Comparison of ENCODE assay signal across 9 mouse cellular contexts in the genomic region with DNA sequence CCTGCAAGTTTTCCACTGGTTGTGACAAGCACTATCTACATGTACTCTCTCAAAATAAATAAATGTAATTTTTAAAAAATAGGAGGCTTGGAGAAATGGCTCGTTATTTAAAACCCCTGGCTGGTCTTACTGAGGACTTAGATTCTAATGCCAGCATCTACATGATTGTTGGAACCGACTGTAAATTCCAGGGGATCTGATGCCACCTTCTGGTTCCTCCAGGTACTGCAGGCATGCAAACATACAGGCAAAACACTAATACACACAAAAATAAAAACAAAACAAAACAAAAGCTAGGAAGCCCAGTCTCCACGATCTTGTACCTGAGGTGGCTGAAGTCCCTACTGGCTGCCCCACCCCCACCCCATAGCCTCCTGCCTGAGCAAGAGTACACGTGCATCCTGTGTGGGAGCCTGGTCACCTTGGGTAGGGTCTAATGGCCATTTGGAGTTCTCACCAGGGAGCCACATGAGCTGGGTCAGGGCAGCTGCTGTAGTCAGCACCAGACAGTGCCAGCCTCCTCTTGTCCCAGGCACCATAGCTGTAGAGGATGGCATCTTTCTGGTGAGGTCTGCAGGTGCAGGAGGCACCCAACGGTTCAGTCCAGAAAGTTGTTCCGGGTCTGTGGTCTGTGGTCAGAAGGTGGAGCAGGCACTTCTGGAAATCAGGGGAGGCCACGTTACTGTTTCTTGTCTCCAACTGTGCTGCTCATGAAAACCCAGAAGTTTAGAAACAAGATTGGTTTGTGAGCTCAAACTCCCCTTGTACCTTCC. TPM values are rescaled to one million over a fixed set of nuclear protein-coding genes. Genes with fewer than 3 reads are reported as not detected.
DNase-seq lines count a peak whose midpoint lies in the region; ATAC-seq and TF ChIP-seq lines count a peak whose summit lies in the region.
"Had no signal": no experiment of that assay in that cellular context is flagged by ENCODE, and none has a peak within 500 bp of the region (broad histone marks: within the 10 kb centered on the region; RNA-seq: fewer than 3 reads in every experiment).

No protein-coding gene starts in this region.

- no peak overlapping the region for H3K4me2 ChIP-seq in hindbrain, embryonic 11.5 days (replicated peaks; ENCODE audit: low read depth, low read length)
- H3K4me2 ChIP-seq in hindbrain, embryonic 16.5 days (ENCODE audit: low read length) = no peak overlapping the region
- H3K4me2 ChIP-seq in stomach, postnatal 0 days (replicated peaks; ENCODE audit: low read depth) = no peak overlapping the region
- H3K4me2 ChIP-seq: embryonic facial prominence, embryonic 13.5 days had no signal

- peak; percentile 83 for DNase-seq in hindbrain, embryonic 11.5 days (ENCODE audit: low spot score)
- peak; percentile 71 to 81 for DNase-seq in CD8-positive naive resting alpha-beta T cell, adult 2 months (ENCODE audit: low read depth in 2 of 2, low spot score in 2 of 2)
- DNase-seq in brain, adult 2 months (ENCODE audit: low read depth, low spot score) = peak; percentile 88
- DNase-seq in forelimb bud, embryonic 11.5 days (ENCODE audit: low read depth, low spot score) = peak; percentile 75
- peak; percentile 84 to 88 for DNase-seq in layer of hippocampus, postnatal 10 days (ENCODE audit: low spot score in 2 of 2)
- DNase-seq in stomach, postnatal 0 days (ENCODE audit: low spot score) = peak; percentile 79

- no peaks in the 10 kb centered on the region for H3K9me3 ChIP-seq in hindbrain, embryonic 11.5 days (ENCODE audit: control insufficient read depth, low read length)
- H3K9me3 ChIP-seq in hindbrain, embryonic 16.5 days (ENCODE audit: control insufficient read depth, low read length) = no peaks in the 10 kb centered on the region
- no peaks in the 10 kb centered on the region for H3K9me3 ChIP-seq in stomach, postnatal 0 days (ENCODE audit: control insufficient read depth, low read length)
- H3K9me3 ChIP-seq: embryonic facial prominence, embryonic 13.5 days had no signal

- 41% methylated on average over 7 of the region's 7 CpGs for WGBS in hindbrain, embryonic 11.5 days
- 34% methylated on average over 7 of the region's 7 CpGs for WGBS in hindbrain, embryonic 16.5 days
- WGBS in stomach, postnatal 0 days = 32% methylated on average over 7 of the region's 7 CpGs

- no peak for TF ChIP-seq EP300 in stomach, postnatal 0 days (optimal IDR thresholded peaks at IDR 0.05)

- no peak overlapping the region for H3K9ac ChIP-seq in hindbrain, embryonic 11.5 days (ENCODE audit: low read depth, low read length)
- no peak overlapping the region for H3K9ac ChIP-seq in hindbrain, embryonic 16.5 days (ENCODE audit: low read depth, low read length)
- no peak overlapping the region for H3K9ac ChIP-seq in stomach, postnatal 0 days (ENCODE audit: low read length)
- H3K9ac ChIP-seq: embryonic facial prominence, embryonic 13.5 days had no signal

- ATAC-seq in hindbrain, embryonic 11.5 days (ENCODE audit: low FRiP score) = no peak
- ATAC-seq in hindbrain, embryonic 16.5 days = no peak
- peak; percentile 57 for ATAC-seq in megakaryocyte progenitor cell, adult 5-6 weeks (replicated peaks; ENCODE audit: poor library complexity)
- no peak for ATAC-seq in stomach, postnatal 0 days (ENCODE audit: low FRiP score, low TSS enrichment)

- peak; percentile 92 for TF ChIP-seq CTCF in stomach, postnatal 0 days (IDR thresholded peaks at IDR 0.05; ENCODE audit: low read depth)

- no peaks in the 10 kb centered on the region for H3K36me3 ChIP-seq in hindbrain, embryonic 11.5 days (ENCODE audit: control insufficient read depth, insufficient read depth, low read length)
- H3K36me3 ChIP-seq in hindbrain, embryonic 16.5 days (ENCODE audit: control insufficient read depth, insufficient read depth, low read length) = no peaks in the 10 kb centered on the region
- no peaks in the 10 kb centered on the region for H3K36me3 ChIP-seq in stomach, postnatal 0 days (ENCODE audit: control insufficient read depth, insufficient read depth, low read length)
- H3K36me3 ChIP-seq: embryonic facial prominence, embryonic 13.5 days had no signal

- H3K27ac ChIP-seq in hindbrain, embryonic 11.5 days (ENCODE audit: low read depth, low read length) = no peak overlapping the region
- no peak overlapping the region for H3K27ac ChIP-seq in hindbrain, embryonic 16.5 days (ENCODE audit: low read depth, low read length)
- H3K27ac ChIP-seq in stomach, postnatal 0 days (replicated peaks) = no peak overlapping the region
- H3K27ac ChIP-seq: embryonic facial prominence, embryonic 13.5 days had no signal

- no peaks in the 10 kb centered on the region for H3K27me3 ChIP-seq in hindbrain, embryonic 11.5 days (ENCODE audit: control insufficient read depth, insufficient read depth, low read length)
- H3K27me3 ChIP-seq in hindbrain, embryonic 16.5 days (replicated peaks; ENCODE audit: control insufficient read depth, insufficient read depth, low read length) = no peaks in the 10 kb centered on the region; the same call in 1 of the 2 replicates
- H3K27me3 ChIP-seq in stomach, postnatal 0 days (ENCODE audit: control insufficient read depth, insufficient read depth, low read length) = no peaks in the 10 kb centered on the region

- no peaks in the 10 kb centered on the region; the same call in 1 of the 2 replicates for H3K4me1 ChIP-seq in hindbrain, embryonic 11.5 days (replicated peaks; ENCODE audit: control insufficient read depth, insufficient read depth, low read length)
- peaks cover 4% of the 10 kb centered on the region; the same call in 1 of the 2 replicates for H3K4me1 ChIP-seq in hindbrain, embryonic 16.5 days (ENCODE audit: control insufficient read depth, insufficient read depth, low read depth, low read length)
- H3K4me1 ChIP-seq in stomach, postnatal 0 days (replicated peaks; ENCODE audit: control insufficient read depth, insufficient read depth) = no peaks in the 10 kb centered on the region

- H3K4me3 ChIP-seq in hindbrain, embryonic 11.5 days (ENCODE audit: low read depth, low read length) = no peak overlapping the region
- H3K4me3 ChIP-seq in hindbrain, embryonic 16.5 days (ENCODE audit: low read length) = no peak overlapping the region
- no peak overlapping the region for H3K4me3 ChIP-seq in stomach, postnatal 0 days (ENCODE audit: low read depth, low read length)
- H3K4me3 ChIP-seq: embryonic facial prominence, embryonic 13.5 days had no signal

RNA-seq across cellular contexts. Expression of gene Prss57, which starts 2.2 kb away (rescaled TPM):
- 0.13 TPM in 1 of 2 replicates, not detected in the other for polyA plus RNA-seq in hindbrain, embryonic 11.5 days (2014; fragmentation: Nextera tagmentation; extraction: Ambion mirVana)
- polyA plus RNA-seq in hindbrain, embryonic 16.5 days (2015; fragmentation: Nextera tagmentation; extraction: Ambion mirVana) = 0.31 TPM in 1 of 2 replicates, not detected in the other
- under 1 TPM; 0.21 to 0.31 TPM for total RNA-seq in layer of hippocampus, postnatal 10 days (2021)
- total RNA-seq in megakaryocyte progenitor cell, adult 5-6 weeks (2015) = 160 and 189 TPM in 2 replicates
- 95.1 and 100.0 TPM in 2 replicates for total RNA-seq in megakaryocyte progenitor cell, adult 5-6 weeks (2017)
- polyA plus RNA-seq in stomach, postnatal 0 days (2015; fragmentation: Nextera tagmentation; extraction: Ambion mirVana) = 0.04 and 0.15 TPM in 2 replicates
- polyA plus RNA-seq: embryonic facial prominence, embryonic 13.5 days had no signal

RNA-seq across cellular contexts. Expression of gene Palm, which starts 4.8 kb away (rescaled TPM):
- polyA plus RNA-seq in hindbrain, embryonic 11.5 days (2014; fragmentation: Nextera tagmentation; extraction: Ambion mirVana) = 129 and 132 TPM in 2 replicates
- polyA plus RNA-seq in hindbrain, embryonic 16.5 days (2015; fragmentation: Nextera tagmentation; extraction: Ambion mirVana) = 297 and 309 TPM in 2 replicates
- 100 to 1,000 TPM; 392 to 395 TPM for total RNA-seq in layer of hippocampus, postnatal 10 days (2021)
- total RNA-seq in megakaryocyte progenitor cell, adult 5-6 weeks (2015) = 65.3 and 71.4 TPM in 2 replicates
- total RNA-seq in megakaryocyte progenitor cell, adult 5-6 weeks (2017) = 43.4 and 53.4 TPM in 2 replicates
- polyA plus RNA-seq in stomach, postnatal 0 days (2015; fragmentation: Nextera tagmentation; extraction: Ambion mirVana) = 27.8 and 29.1 TPM in 2 replicates

RNA-seq across cellular contexts. Expression of gene Fstl3, which starts 11.5 kb away (rescaled TPM):
- 1.5 TPM in 2 replicates for polyA plus RNA-seq in hindbrain, embryonic 11.5 days (2014; fragmentation: Nextera tagmentation; extraction: Ambion mirVana)
- polyA plus RNA-seq in hindbrain, embryonic 16.5 days (2015; fragmentation: Nextera tagmentation; extraction: Ambion mirVana) = 2.6 and 3.0 TPM in 2 replicates
- total RNA-seq in layer of hippocampus, postnatal 10 days (2021) = 1 to 10 TPM; 1.3 to 1.5 TPM
- 1.6 and 2.7 TPM in 2 replicates for total RNA-seq in megakaryocyte progenitor cell, adult 5-6 weeks (2015)
- total RNA-seq in megakaryocyte progenitor cell, adult 5-6 weeks (2017) = 1.3 and 3.6 TPM in 2 replicates
- polyA plus RNA-seq in stomach, postnatal 0 days (2015; fragmentation: Nextera tagmentation; extraction: Ambion mirVana) = 14.1 and 17.6 TPM in 2 replicates

RNA-seq across cellular contexts. Expression of gene Rnf126, which starts 21.8 kb away (rescaled TPM):
- 79.4 and 80.5 TPM in 2 replicates for polyA plus RNA-seq in hindbrain, embryonic 11.5 days (2014; fragmentation: Nextera tagmentation; extraction: Ambion mirVana)
- polyA plus RNA-seq in hindbrain, embryonic 16.5 days (2015; fragmentation: Nextera tagmentation; extraction: Ambion mirVana) = 74.2 and 101 TPM in 2 replicates
- total RNA-seq in layer of hippocampus, postnatal 10 days (2021) = 10 to 100 TPM; 90.8 to 97.7 TPM
- 55.6 and 63.0 TPM in 2 replicates for total RNA-seq in megakaryocyte progenitor cell, adult 5-6 weeks (2015)
- total RNA-seq in megakaryocyte progenitor cell, adult 5-6 weeks (2017) = 18.4 and 20.2 TPM in 2 replicates
- 60.0 and 68.6 TPM in 2 replicates for polyA plus RNA-seq in stomach, postnatal 0 days (2015; fragmentation: Nextera tagmentation; extraction: Ambion mirVana)

RNA-seq across cellular contexts. Expression of gene Misp, which starts 32.2 kb away (rescaled TPM):
- polyA plus RNA-seq in hindbrain, embryonic 11.5 days (2014; fragmentation: Nextera tagmentation; extraction: Ambion mirVana) = 0.59 and 0.69 TPM in 2 replicates
- 0.46 and 0.59 TPM in 2 replicates for polyA plus RNA-seq in hindbrain, embryonic 16.5 days (2015; fragmentation: Nextera tagmentation; extraction: Ambion mirVana)
- total RNA-seq in layer of hippocampus, postnatal 10 days (2021) = under 1 TPM; 0.33 to 0.78 TPM
- total RNA-seq in megakaryocyte progenitor cell, adult 5-6 weeks (2015) = not detected in 2 replicates
- total RNA-seq in megakaryocyte progenitor cell, adult 5-6 weeks (2017) = 0.58 TPM in 1 of 2 replicates, not detected in the other
- polyA plus RNA-seq in stomach, postnatal 0 days (2015; fragmentation: Nextera tagmentation; extraction: Ambion mirVana) = 57.6 and 58.0 TPM in 2 replicates
